Mouse (Mus musculus): ENCODE measurements around the gene Col13a1.

DNA sequence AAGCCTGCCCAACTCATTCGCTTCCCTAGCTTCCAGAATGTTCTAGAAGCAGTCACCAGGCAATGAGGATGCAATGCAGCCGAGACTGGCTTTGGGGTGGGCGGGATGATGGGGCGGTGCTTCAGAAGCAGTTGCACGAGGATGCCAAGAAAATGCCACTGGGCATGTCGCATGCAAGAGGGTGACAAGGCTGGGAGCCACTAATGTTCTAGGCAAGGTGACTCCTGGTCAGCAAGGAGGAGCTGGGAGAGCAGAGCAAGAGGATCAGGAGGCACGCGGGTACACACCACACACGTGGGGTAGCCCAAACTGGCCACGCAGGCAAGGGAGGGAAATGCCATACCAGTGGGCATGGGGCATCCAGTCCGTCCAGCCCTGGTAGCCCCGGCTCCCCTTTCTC is 136.6 kb downstream of the Col13a1 start:
- TF ChIP-seq CTCF (IDR thresholded peaks at IDR 0.05; ENCODE audit: low read depth) (no peak), EP300 (IDR thresholded peaks at IDR 0.05; ENCODE audit: low read depth) (no peak)
